Mouse (Mus musculus): Measurements from ENCODE around the gene Trio.

- no peak for TF ChIP-seq CTCF (IDR thresholded peaks at IDR 0.05; ENCODE audit: extremely low read depth, insufficient read depth, low read length)
- TF ChIP-seq POLR2A (IDR thresholded peaks at IDR 0.05; ENCODE audit: extremely low read depth, insufficient read depth, low read length): no peak
These were observed 65.0 kb downstream of the Trio start for GRCm38 (mm10) chr15:27960642-27961041.
